Mouse (Mus musculus) thymus, adult 2 months (tissue): Measurements from ENCODE around the gene Sh3pxd2a.

ENCODE experiments used
- CTCF ChIP-seq: fragments of 200-500 bp; IDR thresholded peaks from 2 replicates; pipeline ENCODE4 v1.5.1; 2012; ENCODE audit warnings: mild to moderate bottlenecking, control low read depth, low read length, moderate library complexity, borderline replicate concordance; ENCODE audit not compliant: control insufficient read depth, poor library complexity, insufficient read depth; ENCODE audit errors: extremely low read depth
- POLR2A ChIP-seq: fragments of 200-500 bp; IDR thresholded peaks from 2 replicates; pipeline ENCODE4 v1.6.1; 2012; ENCODE audit warnings: mild to moderate bottlenecking, low read length, control low read depth, moderate library complexity; ENCODE audit not compliant: control insufficient read depth, poor library complexity, insufficient read depth; ENCODE audit errors: extremely low read depth

GRCm38 (mm10) chr19:47302191-47302852 lies 161.9 kb downstream of the Sh3pxd2a start:
- TF ChIP-seq CTCF: no peak
- TF ChIP-seq POLR2A: no peak
